In genomic region chr16:26282418-26282817, GRCm38 (mm10) we compare ENCODE assay signal across 26 mouse cellular contexts.
A peak's percentile ranks its signal among the peaks of the same experiment; 100 is the strongest.
DNase-seq lines count a peak whose midpoint lies in the region; ATAC-seq lines count a peak whose summit lies in the region.
"Had no signal": no experiment of that assay in that cellular context is flagged by ENCODE, and none has a peak within 500 bp of the region (broad histone marks: within the 10 kb centered on the region; RNA-seq: fewer than 3 reads in every experiment).

No protein-coding gene starts in this region.

- no peak overlapping the region for H3K4me2 ChIP-seq in kidney, embryonic 16.5 days (replicated peaks; ENCODE audit: low read depth, low read length)
- no peak overlapping the region for H3K4me2 ChIP-seq in lung, embryonic 15.5 days
- H3K4me2 ChIP-seq: forebrain, embryonic 13.5 days; heart, embryonic 13.5 days had no signal

- H3K9me3 ChIP-seq in kidney, embryonic 16.5 days (ENCODE audit: low read length) = no peaks in the 10 kb centered on the region
- H3K9me3 ChIP-seq in lung, embryonic 15.5 days = no peaks in the 10 kb centered on the region
- H3K9me3 ChIP-seq: forebrain, embryonic 10.5 days; forebrain, embryonic 13.5 days; heart, embryonic 10.5 days; heart, embryonic 13.5 days had no signal

- peak overlapping the region; percentile 6; the same call in 1 of the 2 replicates for H3K27ac ChIP-seq in kidney, embryonic 16.5 days (ENCODE audit: low read length)
- peak overlapping the region; percentile 45 for H3K27ac ChIP-seq in lung, embryonic 15.5 days
- H3K27ac ChIP-seq: forebrain, embryonic 10.5 days; forebrain, embryonic 13.5 days; heart, adult 2 months; heart, embryonic 10.5 days; heart, embryonic 13.5 days had no signal

- H3K9ac ChIP-seq in kidney, embryonic 16.5 days (replicated peaks; ENCODE audit: low read length) = no peak overlapping the region
- H3K9ac ChIP-seq in lung, embryonic 15.5 days = no peak overlapping the region
- H3K9ac ChIP-seq: forebrain, embryonic 13.5 days; heart, embryonic 13.5 days had no signal

- WGBS in kidney, embryonic 16.5 days = 20% methylated on average over 1 of the region's 1 CpGs
- WGBS in lung, embryonic 15.5 days = 10% methylated on average over 1 of the region's 1 CpGs

- 0 out of 2 replicates have a peak, but pooled peaks cover 12% of the 10 kb centered on the region for H3K4me1 ChIP-seq in kidney, embryonic 16.5 days (ENCODE audit: insufficient read depth, low read length)
- H3K4me1 ChIP-seq in lung, embryonic 15.5 days = no peaks in the 10 kb centered on the region
- H3K4me1 ChIP-seq: forebrain, embryonic 10.5 days; forebrain, embryonic 13.5 days; heart, embryonic 10.5 days; heart, embryonic 13.5 days had no signal

- DNase-seq in kidney, postnatal 10 days = no peak
- DNase-seq in lung, postnatal 36 days = no peak
- DNase-seq in lung, postnatal 10 days = peak; percentile 12
- no peak for DNase-seq in lung, adult 18-20 months
- DNase-seq in lung, postnatal 14 days = peak; percentile 13
- DNase-seq: adrenal gland, postnatal 10 days; adrenal gland, postnatal 36 days; B cell, adult 2 months; cerebellum, adult 18-20 months; cerebellum, adult 9-10 months; cerebellum, postnatal 14 days; gastrocnemius, postnatal 10 days; gastrocnemius, postnatal 36 days; heart, adult 2 months; heart, postnatal 14 days; heart, postnatal 4 days had no signal

- no peaks in the 10 kb centered on the region for H3K36me3 ChIP-seq in kidney, embryonic 16.5 days (ENCODE audit: insufficient read depth, low read length)
- H3K36me3 ChIP-seq in lung, embryonic 15.5 days = no peaks in the 10 kb centered on the region
- H3K36me3 ChIP-seq: forebrain, embryonic 10.5 days; G1E; heart, embryonic 10.5 days; heart, embryonic 13.5 days had no signal

- no peak overlapping the region for H3K4me3 ChIP-seq in kidney, embryonic 16.5 days (ENCODE audit: low read length)
- no peak overlapping the region for H3K4me3 ChIP-seq in lung, embryonic 15.5 days
- H3K4me3 ChIP-seq: forebrain, embryonic 10.5 days; forebrain, embryonic 13.5 days; heart, adult 2 months; heart, embryonic 10.5 days; heart, embryonic 13.5 days had no signal

- no peaks in the 10 kb centered on the region for H3K27me3 ChIP-seq in kidney, embryonic 16.5 days (ENCODE audit: insufficient read depth, low read length)
- no peaks in the 10 kb centered on the region for H3K27me3 ChIP-seq in lung, embryonic 15.5 days
- H3K27me3 ChIP-seq: CH12.LX; forebrain, embryonic 13.5 days; heart, embryonic 13.5 days; Patski had no signal

- ATAC-seq in kidney, embryonic 16.5 days (ENCODE audit: low FRiP score, low TSS enrichment) = peak; percentile 62; the same call in 1 of the 2 replicates
- no peak for ATAC-seq in lung, embryonic 15.5 days (ENCODE audit: borderline replicate concordance, extremely low read depth, low FRiP score, low TSS enrichment)
- ATAC-seq: forebrain, embryonic 13.5 days; forebrain, embryonic 16.5 days; Patski had no signal

Comparison
In these comparisons a context has a peak if more than half of its experiments do, and no peak if none do; other contexts are left out.
1. DNase-seq: peak in lung, postnatal 10 days (single experiment) and lung, postnatal 14 days (single experiment); none in kidney, postnatal 10 days (single experiment), lung, postnatal 36 days (single experiment) and lung, adult 18-20 months (0 of 2).